Mouse (Mus musculus): ENCODE data around the gene Gm28305. TPM values are rescaled to one million over a fixed set of nuclear protein-coding genes. Genes with fewer than 3 reads are reported as not detected.

Gene Gm28305
- total RNA-seq, 2 experiments from 2014 or later, result not detected

- ATAC-seq (replicated peaks; ENCODE audit: poor library complexity, severe bottlenecking), result no peak
Measured at GRCm38 (mm10) chr9:104123622-104124021, 83.2 kb downstream of the Gm28305 start.

Other genes starting within 250 kb of the Gm28305 start
- 6.7 and 10.2 TPM in 2 replicates for gene Nphp3, start 38.1 kb upstream of the Gm28305 start, total RNA-seq (2014; fragmentation: Nextera tagmentation)
- gene Nphp3, start 38.1 kb upstream of the Gm28305 start, total RNA-seq (2017), result 4.2 and 4.3 TPM in 2 replicates
- 49.3 and 57.4 TPM in 2 replicates for gene Uba5, start 22.5 kb downstream of the Gm28305 start, total RNA-seq (2014; fragmentation: Nextera tagmentation)
- 52.5 and 54.0 TPM in 2 replicates for gene Uba5, start 22.5 kb downstream of the Gm28305 start, total RNA-seq (2017)
- gene Acad11, start 22.7 kb downstream of the Gm28305 start, total RNA-seq (2014; fragmentation: Nextera tagmentation), result 25.1 and 32.9 TPM in 2 replicates
- gene Acad11, start 22.7 kb downstream of the Gm28305 start, total RNA-seq (2017), result 26.1 and 31.1 TPM in 2 replicates
- gene Ackr4, start 86.3 kb downstream of the Gm28305 start, total RNA-seq (2014; fragmentation: Nextera tagmentation), result not detected in 2 replicates
- 0.09 TPM in 1 of 2 replicates, not detected in the other for gene Ackr4, start 86.3 kb downstream of the Gm28305 start, total RNA-seq (2017)
- 62.3 and 102 TPM in 2 replicates for gene Dnajc13, start 222.3 kb downstream of the Gm28305 start, total RNA-seq (2014; fragmentation: Nextera tagmentation)
- 48.9 and 53.9 TPM in 2 replicates for gene Dnajc13, start 222.3 kb downstream of the Gm28305 start, total RNA-seq (2017)

All from granulocyte monocyte progenitor cell, adult 5-6 weeks (primary cell).